Mouse (Mus musculus) limb, embryonic 11.5 days (tissue): Measurements from ENCODE around the gene Map4k2. TPM values are rescaled to one million over a fixed set of nuclear protein-coding genes. Genes with fewer than 3 reads are reported as not detected.
A peak's percentile ranks its signal among the peaks of the same experiment; 100 is the strongest.

Experiments used
- ATAC-seq: fragments of 200-750 bp; cut with Nextera tagmentation; 2 replicates; pipeline ENCODE4 v1.8.0; 2017; ENCODE audit warnings: low read depth; ENCODE audit not compliant: insufficient number of reproducible peaks, low FRiP score, low TSS enrichment
- DNase-seq: peaks from one replicate; pipeline ENCODE4 v3.0.0-alpha.2; 2015; ENCODE audit warnings: low spot score
- H3K27ac ChIP-seq: fragments of 300-500 bp; sonication (generic); replicated peaks from 2 replicates; pipeline ENCODE4 v1.5.1; 2014; ENCODE audit warnings: low read depth, mild to moderate bottlenecking, low read length
- H3K27me3 ChIP-seq: fragments of 300-500 bp; sonication (generic); 2 replicates; pipeline ENCODE4 v1.6.1; 2014; ENCODE audit warnings: mild to moderate bottlenecking, low read length, mixed read lengths; ENCODE audit not compliant: control insufficient read depth, insufficient read depth
- H3K36me3 ChIP-seq: fragments of 300-500 bp; sonication (generic); 2 replicates; pipeline ENCODE4 v1.6.1; 2014; ENCODE audit warnings: mild to moderate bottlenecking, low read length, moderate library complexity, mixed read lengths; ENCODE audit not compliant: control insufficient read depth, insufficient read depth
- H3K4me1 ChIP-seq: fragments of 300-500 bp; sonication (generic); 2 replicates; pipeline ENCODE4 v1.6.1; 2014; ENCODE audit warnings: low read length, mixed read lengths; ENCODE audit not compliant: control insufficient read depth, insufficient read depth
- H3K4me2 ChIP-seq: fragments of 300-500 bp; sonication (generic); 2 replicates; pipeline ENCODE4 v1.6.1; 2014; ENCODE audit warnings: low read depth, mild to moderate bottlenecking, moderate library complexity; ENCODE audit not compliant: severe bottlenecking
- H3K4me3 ChIP-seq: fragments of 300-500 bp; sonication (generic); 2 replicates; pipeline ENCODE4 v1.5.1; 2014; ENCODE audit warnings: low read depth, low read length
- H3K9ac ChIP-seq: fragments of 300-500 bp; sonication (generic); 2 replicates; pipeline ENCODE4 v1.6.1; 2014; ENCODE audit warnings: mild to moderate bottlenecking, low read length
- H3K9me3 ChIP-seq: fragments of 300-500 bp; sonication (generic); 2 replicates; pipeline ENCODE4 v1.6.1; 2016; ENCODE audit warnings: low read length; ENCODE audit not compliant: control insufficient read depth
- WGBS: fragments of 180-500 bp; shearing (Covaris S2); extraction: QIAGEN DNeasy Blood & Tissue Kit; methylation state at CpG from one replicate; pipeline ENCODE4 v1.1.7; 2014; 5-methylcytosine and 5-hydroxymethylcytosine counted together
- polyA plus RNA-seq: library from polyadenylated mRNA; unstranded; fragments of >200 nt; fragmentation: Nextera tagmentation; extraction: Ambion mirVana; gene quantifications from 2 replicates; pipeline ENCODE4 v1.2.1, GENCODE M21; 2014

Gene Map4k2
- polyA plus RNA-seq, 1 experiment from 2014 or later = 7.3 TPM

GRCm38 (mm10) chr19:6338716-6339115 lies 2.2 kb upstream of the Map4k2 start:
- H3K9ac ChIP-seq = no peak overlapping the region
- WGBS = 94% methylated on average over 11 of the region's 11 CpGs
- DNase-seq (no peak), ATAC-seq (no peak)
- H3K4me1 ChIP-seq = peaks cover 26% of the 10 kb centered on the region
- H3K27ac ChIP-seq = no peak overlapping the region
- H3K9me3 ChIP-seq = no peaks in the 10 kb centered on the region
- no peaks in the 10 kb centered on the region for H3K27me3 ChIP-seq
- H3K36me3 ChIP-seq = peaks cover 23% of the 10 kb centered on the region
- no peak overlapping the region for H3K4me3 ChIP-seq
- H3K4me2 ChIP-seq = no peak overlapping the region

GRCm38 (mm10) chr19:6339191-6339590 lies 1.7 kb upstream of the Map4k2 start:
- H3K27me3 ChIP-seq = no peaks in the 10 kb centered on the region
- WGBS = 94% methylated on average over 6 of the region's 6 CpGs
- DNase-seq (no peak), ATAC-seq (no peak)
- H3K9ac ChIP-seq = no peak overlapping the region
- no peaks in the 10 kb centered on the region for H3K9me3 ChIP-seq
- peaks cover 21% of the 10 kb centered on the region for H3K4me1 ChIP-seq
- peaks cover 25% of the 10 kb centered on the region for H3K36me3 ChIP-seq
- H3K4me2 ChIP-seq = no peak overlapping the region
- H3K27ac ChIP-seq = no peak overlapping the region
- no peak overlapping the region for H3K4me3 ChIP-seq

- ATAC-seq (no peak), DNase-seq (no peak)
- H3K4me2 ChIP-seq = no peak overlapping the region
- H3K27me3 ChIP-seq = no peaks in the 10 kb centered on the region
- H3K9me3 ChIP-seq = no peaks in the 10 kb centered on the region
- peaks cover 19% of the 10 kb centered on the region for H3K4me1 ChIP-seq
- no peak overlapping the region for H3K9ac ChIP-seq
- H3K27ac ChIP-seq = no peak overlapping the region
- WGBS = 71% methylated on average over 15 of the region's 15 CpGs
- peaks cover 25% of the 10 kb centered on the region for H3K36me3 ChIP-seq
- no peak overlapping the region for H3K4me3 ChIP-seq
These were observed 938 bp upstream of the Map4k2 start for GRCm38 (mm10) chr19:6339890-6340504.

- WGBS = 12% methylated on average over 23 of the region's 23 CpGs
- ATAC-seq (no peak), DNase-seq (no peak)
- H3K36me3 ChIP-seq = peaks cover 25% of the 10 kb centered on the region
- H3K27me3 ChIP-seq = no peaks in the 10 kb centered on the region
- peak overlapping the region; percentile 65 for H3K4me3 ChIP-seq
- H3K9ac ChIP-seq = peak overlapping the region; percentile 73
- peaks cover 11% of the 10 kb centered on the region for H3K4me1 ChIP-seq
- no peaks in the 10 kb centered on the region for H3K9me3 ChIP-seq
- peak overlapping the region; percentile 96 for H3K4me2 ChIP-seq
- no peak overlapping the region for H3K27ac ChIP-seq
These were observed 630 bp downstream of the Map4k2 start for GRCm38 (mm10) chr19:6341453-6342077.

- peaks cover 9% of the 10 kb centered on the region; the same call in 1 of the 2 replicates for H3K4me1 ChIP-seq
- no peaks in the 10 kb centered on the region for H3K27me3 ChIP-seq
- no peak overlapping the region for H3K4me3 ChIP-seq
- H3K27ac ChIP-seq = no peak overlapping the region
- no peak for DNase-seq
- no peak overlapping the region for H3K9ac ChIP-seq
- WGBS = 72% methylated on average over 5 of the region's 5 CpGs
- H3K4me2 ChIP-seq = no peak overlapping the region
- H3K36me3 ChIP-seq = peaks cover 23% of the 10 kb centered on the region
- no peaks in the 10 kb centered on the region for H3K9me3 ChIP-seq
- no peak for ATAC-seq
These were observed 1.5 kb downstream of the Map4k2 start for GRCm38 (mm10) chr19:6342276-6342933.

- H3K9me3 ChIP-seq = no peaks in the 10 kb centered on the region
- H3K4me2 ChIP-seq = no peak overlapping the region
- 85% methylated on average over 19 of the region's 19 CpGs for WGBS
- no peak for ATAC-seq
- no peak overlapping the region for H3K27ac ChIP-seq
- H3K4me3 ChIP-seq = no peak overlapping the region
- no peaks in the 10 kb centered on the region for H3K27me3 ChIP-seq
- no peak for DNase-seq
- H3K36me3 ChIP-seq = peaks cover 15% of the 10 kb centered on the region
- no peak overlapping the region for H3K9ac ChIP-seq
- peaks cover 9% of the 10 kb centered on the region; the same call in 1 of the 2 replicates for H3K4me1 ChIP-seq
These were observed 2.4 kb downstream of the Map4k2 start for GRCm38 (mm10) chr19:6343066-6343925.

- WGBS = 84% methylated on average over 5 of the region's 5 CpGs
- Histone ChIP-seq H3K9me3 (no peaks in the 10 kb centered on the region), H3K9ac (no peak overlapping the region), H3K36me3 (peaks cover 8% of the 10 kb centered on the region), H3K4me3 (no peak overlapping the region), H3K4me1 (peaks cover 14% of the 10 kb centered on the region), H3K27ac (no peak overlapping the region), H3K27me3 (no peaks in the 10 kb centered on the region), H3K4me2 (no peak overlapping the region)
- DNase-seq (no peak), ATAC-seq (no peak)
These were observed 3.1 kb downstream of the Map4k2 start for GRCm38 (mm10) chr19:6343996-6344395.

GRCm38 (mm10) chr19:6346023-6346422 lies 5.1 kb downstream of the Map4k2 start:
- Histone ChIP-seq H3K4me1 (peaks cover 11% of the 10 kb centered on the region), H3K4me3 (no peak overlapping the region), H3K9ac (no peak overlapping the region; the same call in 1 of the 2 replicates), H3K36me3 (peaks cover 3% of the 10 kb centered on the region; the same call in 1 of the 2 replicates), H3K27ac (no peak overlapping the region), H3K9me3 (no peaks in the 10 kb centered on the region), H3K4me2 (no peak overlapping the region), H3K27me3 (no peaks in the 10 kb centered on the region)
- DNase-seq = no peak
- WGBS = 92% methylated on average over 5 of the region's 5 CpGs
- no peak for ATAC-seq
